Mouse (Mus musculus) heart, embryonic 12.5 days (tissue): ENCODE measurements around the gene Stfa2l1. TPM values are rescaled to one million over a fixed set of nuclear protein-coding genes. Genes with fewer than 3 reads are reported as not detected.
"Not testable (repeated sequence)": the region's sequence is repeated elsewhere in the genome, so short reads cannot be mapped to it uniquely, and the experiment has no call there.

ENCODE experiments used
- ATAC-seq: fragments of 200-750 bp; cut with Nextera tagmentation; 2 replicates; pipeline ENCODE4 v1.8.0; 2017; ENCODE audit warnings: moderate TSS enrichment, moderate library complexity; ENCODE audit not compliant: insufficient number of reproducible peaks, low FRiP score
- H3K27ac ChIP-seq: fragments of 300-500 bp; sonication (generic); 2 replicates; pipeline ENCODE4 v1.5.1; 2016; ENCODE audit warnings: mild to moderate bottlenecking, moderate library complexity; ENCODE audit not compliant: poor library complexity, severe bottlenecking
- H3K27me3 ChIP-seq: fragments of 300-500 bp; sonication (generic); replicated peaks from 2 replicates; pipeline ENCODE4 v1.6.1; 2016; ENCODE audit warnings: mild to moderate bottlenecking, moderate library complexity
- H3K36me3 ChIP-seq: fragments of 300-500 bp; sonication (generic); 2 replicates; pipeline ENCODE4 v1.6.1; 2016; ENCODE audit warnings: mild to moderate bottlenecking, moderate library complexity
- H3K4me1 ChIP-seq: fragments of 300-500 bp; sonication (generic); replicated peaks from 2 replicates; pipeline ENCODE4 v1.6.1; 2016; ENCODE audit warnings: mild to moderate bottlenecking
- H3K4me2 ChIP-seq: fragments of 300-500 bp; sonication (generic); 2 replicates; pipeline ENCODE4 v1.6.1; 2016; ENCODE audit warnings: mild to moderate bottlenecking, moderate library complexity
- H3K4me3 ChIP-seq: fragments of 300-500 bp; sonication (generic); 2 replicates; pipeline ENCODE4 v1.5.1; 2016; ENCODE audit warnings: mild to moderate bottlenecking
- H3K9ac ChIP-seq: fragments of 300-500 bp; sonication (generic); 2 replicates; pipeline ENCODE4 v1.6.1; 2016; ENCODE audit warnings: mild to moderate bottlenecking, moderate library complexity
- H3K9me3 ChIP-seq: fragments of 300-500 bp; sonication (generic); replicated peaks from 2 replicates; pipeline ENCODE4 v1.6.1; 2016; ENCODE audit warnings: mild to moderate bottlenecking, moderate library complexity
- WGBS: fragments of 180-500 bp; shearing (Covaris S2); methylation state at CpG from one replicate; pipeline ENCODE4 v1.1.7; 2016; 5-methylcytosine and 5-hydroxymethylcytosine counted together
- polyA plus RNA-seq: library from polyadenylated mRNA; unstranded; fragments of >200 nt; fragmentation: Nextera tagmentation; extraction: Ambion mirVana; gene quantifications from 2 replicates; pipeline ENCODE4 v1.2.1, GENCODE M21; 2016

The Stfa2l1 gene
- polyA plus RNA-seq: not detected in 2 replicates

DNA sequence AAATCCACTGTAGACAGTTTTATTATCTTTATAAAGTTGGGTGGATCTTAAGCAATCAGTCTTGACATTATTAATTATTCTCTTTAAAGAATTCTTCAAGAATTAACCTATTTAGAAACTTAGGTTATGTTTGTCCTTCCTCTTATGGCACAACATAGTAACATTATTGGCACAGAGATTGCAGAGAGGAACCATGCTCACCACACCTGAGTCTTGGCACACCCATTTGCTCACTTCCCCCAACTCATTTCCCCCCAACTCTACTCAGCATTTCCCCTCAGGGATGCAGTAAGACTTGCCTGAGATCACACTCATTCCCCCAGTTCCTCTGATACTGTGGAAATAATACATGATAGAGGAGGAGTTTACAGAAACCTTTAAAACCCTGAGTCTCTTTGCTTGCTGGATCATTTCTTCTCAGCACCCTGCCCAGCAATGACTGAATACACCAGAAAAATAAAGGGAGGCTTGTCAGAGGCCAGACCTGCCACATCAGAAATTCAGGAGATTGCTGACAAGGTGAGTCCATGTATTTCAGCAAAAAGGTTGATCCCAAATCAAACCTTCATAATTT is at the start of gene Stfa2l1:
TSS of gene Stfa2l1 (plus strand) at position 410 of the 574 bp plus-strand sequence.
- Histone ChIP-seq H3K4me1 (no peaks in the 10 kb centered on the region), H3K4me3 (no peak within 1 kb of the TSS), H3K9me3 (no peaks in the 10 kb centered on the region), H3K27ac (no peak within 1 kb of the TSS), H3K4me2 (no peak within 1 kb of the TSS), H3K27me3 (no peaks in the 10 kb centered on the region), H3K36me3 (no peaks in the 10 kb centered on the region), H3K9ac (no peak within 1 kb of the TSS)
- no peak for ATAC-seq

DNA sequence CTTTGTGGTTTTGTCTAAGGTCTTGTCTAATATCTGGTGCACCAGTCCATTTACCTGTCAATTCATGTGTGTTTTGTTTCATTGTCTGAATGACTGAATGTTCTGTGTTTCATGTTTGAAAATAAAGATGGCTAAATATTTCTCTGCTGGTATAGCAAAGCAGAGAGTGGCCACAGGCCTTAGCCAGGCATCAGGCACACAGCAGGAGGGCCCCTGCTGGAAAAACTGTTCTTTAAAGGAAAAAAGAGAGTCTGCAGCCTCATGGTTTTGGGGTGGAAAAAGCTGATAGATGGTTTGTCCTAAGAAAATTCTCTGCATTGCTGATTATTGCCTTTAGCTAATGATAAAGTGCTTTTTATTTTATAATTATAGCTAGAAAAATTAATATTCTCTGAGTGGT is 45.1 kb upstream of the Stfa2l1 start:
- not testable (repeated sequence) for H3K27me3 ChIP-seq, H3K27ac ChIP-seq

DNA sequence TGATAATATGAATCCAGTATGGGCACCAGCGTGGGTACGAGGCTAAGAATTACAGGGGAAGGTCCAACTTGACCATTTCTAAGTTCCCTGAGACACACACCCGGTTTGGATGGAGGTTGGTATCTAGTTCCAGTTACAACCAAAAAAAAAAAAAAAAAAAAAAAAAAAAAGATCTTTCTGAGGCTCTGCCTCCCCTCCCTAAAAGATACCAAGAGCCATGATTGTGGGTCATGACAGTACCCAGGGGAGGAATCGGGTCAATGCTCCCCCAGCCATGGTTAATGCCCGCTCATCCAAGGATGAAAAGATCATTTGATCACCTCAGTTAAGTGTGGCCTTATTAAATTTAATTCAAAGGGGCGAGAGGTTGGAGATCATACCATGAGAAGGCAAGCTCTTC is 40.9 kb upstream of the Stfa2l1 start:
- ATAC-seq, H3K4me2 ChIP-seq: not testable (repeated sequence)

More for the DNA sequence above, 45.1 kb upstream of the Stfa2l1 start:
- not testable (repeated sequence) for H3K4me2 ChIP-seq, H3K4me3 ChIP-seq, H3K4me1 ChIP-seq, ATAC-seq, H3K9me3 ChIP-seq, H3K36me3 ChIP-seq, H3K9ac ChIP-seq

DNA sequence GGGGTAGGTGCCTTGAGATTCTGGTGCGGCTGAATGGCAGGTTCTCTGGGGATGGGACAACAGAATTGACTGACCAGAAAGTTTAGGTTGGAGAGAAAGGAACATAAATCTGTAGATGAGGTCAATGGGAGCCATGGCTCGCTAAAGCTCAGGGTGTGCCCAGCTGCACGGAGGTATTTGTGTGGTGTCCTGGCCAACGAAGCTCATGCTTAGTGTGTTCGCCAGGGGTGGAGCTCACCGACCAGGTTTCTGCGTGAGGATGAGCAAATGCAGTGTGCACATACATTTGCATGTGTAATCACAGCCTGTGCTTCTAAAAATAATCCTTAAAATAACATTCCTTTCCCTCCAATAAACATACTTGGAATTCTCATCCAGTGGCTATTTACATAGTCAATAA is 28.5 kb upstream of the Stfa2l1 start:
- H3K4me1 ChIP-seq: no peaks in the 10 kb centered on the region
- H3K27me3 ChIP-seq: no peaks in the 10 kb centered on the region
- no peaks in the 10 kb centered on the region for H3K36me3 ChIP-seq
- H3K9ac ChIP-seq: no peak overlapping the region
- no peak overlapping the region for H3K4me3 ChIP-seq
- ATAC-seq: no peak
- H3K4me2 ChIP-seq: no peak overlapping the region
- 78% methylated on average over 7 of the region's 7 CpGs for WGBS
- no peaks in the 10 kb centered on the region for H3K9me3 ChIP-seq
- no peak overlapping the region for H3K27ac ChIP-seq

More for the DNA sequence above, 40.9 kb upstream of the Stfa2l1 start:
- H3K36me3 ChIP-seq, H3K4me1 ChIP-seq, H3K27ac ChIP-seq, H3K27me3 ChIP-seq, H3K9ac ChIP-seq, H3K4me3 ChIP-seq, H3K9me3 ChIP-seq: not testable (repeated sequence)
- WGBS: 94% methylated on average over 6 of the region's 6 CpGs

DNA sequence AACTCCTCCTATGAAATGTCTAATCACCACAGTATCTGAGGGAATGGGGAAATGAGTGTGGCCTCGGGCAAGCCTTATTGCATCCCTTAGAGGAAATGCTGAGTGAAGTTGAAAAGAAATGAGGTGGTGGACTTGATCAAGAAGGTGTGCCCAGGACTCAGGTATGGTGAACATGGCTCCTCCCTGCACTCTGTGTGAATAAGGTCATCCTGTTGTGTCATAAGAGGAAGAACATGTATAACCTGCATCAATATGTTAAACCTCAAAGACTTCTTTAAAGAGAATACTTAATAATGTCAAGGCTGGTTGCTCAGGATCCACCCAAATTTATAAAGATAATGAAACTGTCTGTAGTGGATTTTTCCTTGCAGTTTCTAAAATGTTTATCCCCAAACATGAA is 25.5 kb upstream of the Stfa2l1 start, which contains the start of gene Csta1:
TSS of gene Csta1 (minus strand) at position 101 of the 400 bp plus-strand sequence.
- no peaks in the 10 kb centered on the region for H3K4me1 ChIP-seq
- no peak within 1 kb of the TSS for H3K4me3 ChIP-seq
- no peak for ATAC-seq
- WGBS: 59% methylated on average over 1 of the region's 1 CpGs
- H3K9me3 ChIP-seq: no peaks in the 10 kb centered on the region
- H3K36me3 ChIP-seq: no peaks in the 10 kb centered on the region
- H3K27ac ChIP-seq: no peak within 1 kb of the TSS
- H3K4me2 ChIP-seq: no peak within 1 kb of the TSS
- no peak within 1 kb of the TSS for H3K9ac ChIP-seq
- no peaks in the 10 kb centered on the region for H3K27me3 ChIP-seq

DNA sequence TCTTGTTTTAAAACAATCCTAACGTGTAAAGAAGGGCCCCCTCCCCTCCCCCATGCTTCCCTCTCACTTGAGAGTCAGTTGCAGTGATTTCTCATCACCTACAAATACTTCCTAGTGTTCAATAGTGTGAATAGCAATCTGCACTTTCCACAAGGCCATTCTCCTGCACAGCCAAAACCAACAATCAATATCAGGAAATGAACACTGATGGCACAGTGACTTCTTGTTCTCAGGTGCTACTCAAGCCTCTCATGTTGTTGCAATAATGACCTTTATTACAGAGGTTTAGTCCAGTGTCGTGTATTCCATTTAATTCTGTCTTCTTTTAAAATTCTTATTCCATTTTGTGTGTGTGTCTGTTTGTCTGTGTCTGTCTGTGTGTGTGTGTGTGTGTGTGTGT is 18.4 kb upstream of the Stfa2l1 start:
- H3K36me3 ChIP-seq: no peaks in the 10 kb centered on the region

DNA sequence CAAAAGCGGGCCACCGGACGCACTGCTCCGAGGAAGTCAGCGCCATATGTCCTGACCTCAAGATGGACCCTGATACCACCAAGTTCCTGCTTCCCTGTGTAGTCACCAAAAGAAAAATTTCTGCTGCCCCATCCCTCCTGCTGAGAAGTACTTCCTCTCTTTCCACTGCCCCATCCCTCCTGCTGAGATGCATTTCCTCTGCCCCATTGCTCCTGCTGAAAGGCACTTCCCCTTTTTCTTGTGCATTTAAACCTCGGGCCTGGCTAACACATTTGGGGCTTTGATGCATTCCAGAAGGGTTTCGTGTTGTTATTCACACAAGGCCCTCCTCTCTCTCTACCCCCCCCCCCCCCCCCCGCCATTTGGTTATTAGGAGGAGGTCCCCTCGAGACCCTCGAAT is 11.2 kb downstream of the Stfa2l1 start:
- not testable (repeated sequence) for H3K4me2 ChIP-seq, H3K4me3 ChIP-seq, H3K27ac ChIP-seq, ATAC-seq, H3K27me3 ChIP-seq, H3K4me1 ChIP-seq, H3K9ac ChIP-seq, H3K9me3 ChIP-seq, H3K36me3 ChIP-seq
- WGBS: 88% methylated on average over 9 of the region's 10 CpGs

More for the DNA sequence above, 18.4 kb upstream of the Stfa2l1 start:
- no peak overlapping the region for H3K9ac ChIP-seq
- no peaks in the 10 kb centered on the region for H3K27me3 ChIP-seq
- H3K9me3 ChIP-seq: 0 out of 2 replicates have a peak, but pooled peaks cover 3% of the 10 kb centered on the region
- H3K4me1 ChIP-seq: no peaks in the 10 kb centered on the region
- no peak overlapping the region for H3K4me2 ChIP-seq
- no peak overlapping the region for H3K4me3 ChIP-seq
- WGBS: 67% methylated on average over 2 of the region's 2 CpGs
- no peak overlapping the region for H3K27ac ChIP-seq
- ATAC-seq: no peak

DNA sequence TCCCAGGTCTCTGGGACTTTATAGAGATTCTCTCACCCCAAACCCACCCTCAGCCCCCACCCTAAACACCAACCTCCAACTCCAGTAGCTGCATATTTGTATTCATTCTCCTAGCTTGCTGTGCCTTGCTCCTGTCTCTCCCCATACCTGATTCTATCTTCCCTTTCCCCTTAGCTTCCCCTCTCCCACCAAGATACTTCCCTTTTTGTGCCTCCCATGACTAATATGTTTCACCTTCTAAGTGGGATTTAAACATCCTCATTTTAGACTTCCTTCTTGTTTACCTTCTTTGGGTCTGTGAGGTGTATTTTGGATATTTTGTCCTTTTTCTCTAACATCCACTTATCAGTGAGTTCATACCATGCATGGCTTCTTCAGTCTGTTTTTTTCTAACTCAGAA is 19.5 kb downstream of the Stfa2l1 start:
- Histone ChIP-seq H3K9me3 (peaks cover 5% of the 10 kb centered on the region; the same call in 1 of the 2 replicates), H3K4me2 (no peak overlapping the region), H3K4me3 (no peak overlapping the region), H3K4me1 (no peaks in the 10 kb centered on the region), H3K27ac (no peak overlapping the region), H3K27me3 (no peaks in the 10 kb centered on the region), H3K36me3 (no peaks in the 10 kb centered on the region), H3K9ac (no peak overlapping the region)
- ATAC-seq: no peak

DNA sequence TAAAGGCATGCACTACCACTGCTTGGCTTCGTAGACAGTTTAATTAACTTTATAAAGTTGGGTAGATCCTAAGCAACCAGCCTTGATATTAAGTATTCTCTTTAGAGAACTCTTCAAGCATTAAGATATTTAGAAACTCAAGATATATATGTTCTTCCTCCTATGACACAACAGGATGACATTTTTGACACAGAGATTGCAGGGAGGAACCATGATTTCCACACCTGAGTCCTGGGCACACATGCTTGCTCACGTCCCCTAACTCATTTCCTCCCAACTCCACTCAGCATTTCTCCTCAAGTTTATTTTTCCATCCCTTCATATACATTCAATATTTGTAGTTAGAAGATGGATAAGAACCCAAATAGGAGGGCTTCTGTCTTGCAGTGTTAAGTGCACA is 23.3 kb downstream of the Stfa2l1 start:
- Histone ChIP-seq H3K4me3 (no peak overlapping the region), H3K27me3 (no peaks in the 10 kb centered on the region), H3K27ac (no peak overlapping the region), H3K4me1 (no peaks in the 10 kb centered on the region), H3K9ac (no peak overlapping the region), H3K9me3 (no peaks in the 10 kb centered on the region), H3K36me3 (no peaks in the 10 kb centered on the region), H3K4me2 (no peak overlapping the region)
- 72% methylated on average over 2 of the region's 2 CpGs for WGBS
- ATAC-seq: no peak

DNA sequence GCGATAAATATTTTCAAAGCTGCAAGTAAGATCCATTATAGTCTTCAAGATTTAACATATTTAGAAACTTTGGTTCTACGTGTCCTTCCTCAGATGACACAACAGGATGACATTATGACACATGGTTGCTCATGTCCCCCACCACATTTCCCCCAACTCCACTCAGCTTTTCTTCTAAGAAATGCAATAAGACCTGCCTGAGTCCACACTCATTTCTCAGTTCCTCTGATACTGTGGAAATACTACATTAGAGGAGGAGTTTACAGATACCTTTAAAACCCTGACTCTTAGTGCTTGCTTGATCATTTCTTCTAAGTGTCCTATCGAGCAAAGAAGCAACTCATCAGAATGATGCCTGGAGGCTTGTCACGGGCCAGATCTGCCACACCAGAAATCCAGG is 27.3 kb downstream of the Stfa2l1 start, which contains the start of gene Gm5483:
TSS of gene Gm5483 (plus strand) at position 301 of the 400 bp plus-strand sequence.
- H3K27ac ChIP-seq, H3K9ac ChIP-seq, H3K4me1 ChIP-seq, H3K4me2 ChIP-seq, ATAC-seq, H3K36me3 ChIP-seq, H3K4me3 ChIP-seq, H3K9me3 ChIP-seq, H3K27me3 ChIP-seq: not testable (repeated sequence)
- WGBS: 70% methylated on average over 4 of the region's 4 CpGs

DNA sequence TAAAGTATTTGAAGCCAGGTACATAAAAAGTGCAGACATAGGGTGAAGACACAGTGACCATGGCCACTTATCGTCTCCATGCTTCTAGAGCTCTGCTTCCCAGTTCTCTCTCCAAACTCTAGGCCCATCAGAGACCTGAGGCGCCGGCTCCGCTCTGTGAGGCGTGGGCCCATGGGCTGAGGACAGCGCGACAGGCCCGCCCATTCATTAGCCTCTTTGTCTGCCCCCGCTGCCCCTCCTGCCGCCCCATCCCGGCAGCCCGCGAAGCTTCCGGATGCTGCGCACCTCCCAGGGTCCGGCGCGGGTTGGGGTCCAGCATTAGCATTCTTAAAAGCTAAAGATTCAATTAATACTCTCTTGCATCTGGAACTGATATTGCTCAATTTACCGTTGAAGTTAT is 42.6 kb downstream of the Stfa2l1 start:
- WGBS: 62% methylated on average over 19 of the region's 19 CpGs
- 0 out of 2 replicates have a peak overlapping the region, but pooled peaks have one; percentile 12 for H3K4me2 ChIP-seq
- H3K27me3 ChIP-seq: no peaks in the 10 kb centered on the region
- no peak overlapping the region for H3K27ac ChIP-seq
- no peaks in the 10 kb centered on the region for H3K4me1 ChIP-seq
- no peak for ATAC-seq
- H3K36me3 ChIP-seq: no peaks in the 10 kb centered on the region
- 0 out of 2 replicates have a peak, but pooled peaks cover 4% of the 10 kb centered on the region for H3K9me3 ChIP-seq
- no peak overlapping the region for H3K9ac ChIP-seq
- H3K4me3 ChIP-seq: no peak overlapping the region

DNA sequence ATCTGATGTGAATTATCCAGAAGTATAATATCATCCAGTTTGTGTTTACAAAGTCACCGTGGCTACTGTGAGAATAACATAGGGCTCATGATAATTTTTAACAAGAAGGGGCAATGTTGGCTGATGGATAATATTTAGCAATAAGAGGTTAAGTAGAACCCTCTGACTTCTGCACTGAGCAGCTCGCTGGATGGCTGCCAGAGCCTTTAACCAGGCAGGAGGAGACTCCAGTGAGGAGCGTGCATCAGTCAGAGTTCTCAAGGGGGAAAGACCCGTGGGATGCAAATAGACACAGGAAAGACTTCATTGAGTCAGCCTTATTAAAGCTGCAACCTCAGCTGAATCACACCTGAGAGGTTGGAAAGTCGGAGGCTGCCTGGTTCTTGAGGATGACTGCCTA is 47.2 kb downstream of the Stfa2l1 start:
- Histone ChIP-seq H3K4me1 (no peaks in the 10 kb centered on the region), H3K9ac (no peak overlapping the region), H3K27me3 (no peaks in the 10 kb centered on the region), H3K9me3 (0 out of 2 replicates have a peak, but pooled peaks cover 4% of the 10 kb centered on the region), H3K36me3 (no peaks in the 10 kb centered on the region), H3K4me2 (no peak overlapping the region), H3K4me3 (no peak overlapping the region), H3K27ac (no peak overlapping the region)
- WGBS: 73% methylated on average over 5 of the region's 5 CpGs
- ATAC-seq: no peak
